Mouse (Mus musculus): ENCODE measurements around the gene Agtpbp1. TPM values are rescaled to one million over a fixed set of nuclear protein-coding genes. Genes with fewer than 3 reads are reported as not detected.

The Agtpbp1 gene
- polyA plus RNA-seq, 1 experiment from 2014 or later, result 72.5 TPM

- Histone ChIP-seq H3K27me3 (replicated peaks) (no peaks in the 10 kb centered on the region), H3K27ac (replicated peaks) (no peak overlapping the region), H3K9ac (replicated peaks) (no peak overlapping the region), H3K36me3 (no peaks in the 10 kb centered on the region), H3K4me1 (peaks cover 27% of the 10 kb centered on the region), H3K4me2 (no peak overlapping the region), H3K9me3 (replicated peaks) (no peaks in the 10 kb centered on the region), H3K4me3 (replicated peaks) (no peak overlapping the region)
- WGBS, result 80% methylated on average over 5 of the region's 5 CpGs
- no peak for ATAC-seq (ENCODE audit: low FRiP score)
Measured at GRCm38 (mm10) chr13:59552286-59552685, 32.7 kb downstream of the Agtpbp1 start.

GRCm38 (mm10) chr13:59549318-59549798, 35.7 kb downstream of the Agtpbp1 start:
- peaks cover 23% of the 10 kb centered on the region for H3K4me1 ChIP-seq
- H3K4me2 ChIP-seq, result no peak overlapping the region
- no peak overlapping the region for H3K9ac ChIP-seq (replicated peaks)
- no peak for ATAC-seq (ENCODE audit: low FRiP score)
- no peak overlapping the region for H3K4me3 ChIP-seq (replicated peaks)
- WGBS, result 38% methylated on average over 1 of the region's 1 CpGs
- H3K9me3 ChIP-seq (replicated peaks), result no peaks in the 10 kb centered on the region
- H3K36me3 ChIP-seq, result no peaks in the 10 kb centered on the region
- no peak overlapping the region for H3K27ac ChIP-seq (replicated peaks)
- no peaks in the 10 kb centered on the region for H3K27me3 ChIP-seq (replicated peaks)

- Histone ChIP-seq H3K9me3 (replicated peaks) (no peaks in the 10 kb centered on the region), H3K4me1 (peaks cover 23% of the 10 kb centered on the region), H3K4me3 (replicated peaks) (no peak overlapping the region), H3K4me2 (no peak overlapping the region), H3K27ac (replicated peaks) (no peak overlapping the region), H3K27me3 (replicated peaks) (no peaks in the 10 kb centered on the region), H3K36me3 (no peaks in the 10 kb centered on the region), H3K9ac (replicated peaks) (no peak overlapping the region)
- ATAC-seq (ENCODE audit: low FRiP score), result no peak
- WGBS, result 69% methylated on average over 4 of the region's 4 CpGs
Measured at GRCm38 (mm10) chr13:59547716-59548115, 37.3 kb downstream of the Agtpbp1 start.

- no peak for ATAC-seq (ENCODE audit: low FRiP score)
- no peaks in the 10 kb centered on the region for H3K9me3 ChIP-seq (replicated peaks)
- H3K36me3 ChIP-seq, result no peaks in the 10 kb centered on the region
- WGBS, result 48% methylated on average over 2 of the region's 2 CpGs
- H3K27me3 ChIP-seq (replicated peaks), result no peaks in the 10 kb centered on the region
- H3K4me2 ChIP-seq, result no peak overlapping the region
- no peak overlapping the region for H3K4me3 ChIP-seq (replicated peaks)
- H3K27ac ChIP-seq (replicated peaks), result no peak overlapping the region
- peaks cover 23% of the 10 kb centered on the region for H3K4me1 ChIP-seq
- no peak overlapping the region for H3K9ac ChIP-seq (replicated peaks)
Measured at GRCm38 (mm10) chr13:59547091-59547490, 37.9 kb downstream of the Agtpbp1 start.

- H3K9ac ChIP-seq (replicated peaks), result no peak overlapping the region
- 90% methylated on average over 10 of the region's 10 CpGs for WGBS
- ATAC-seq (ENCODE audit: low FRiP score), result no peak
- no peaks in the 10 kb centered on the region for H3K9me3 ChIP-seq (replicated peaks)
- H3K4me1 ChIP-seq, result peaks cover 16% of the 10 kb centered on the region
- no peaks in the 10 kb centered on the region for H3K36me3 ChIP-seq
- H3K4me3 ChIP-seq (replicated peaks), result no peak overlapping the region
- H3K27me3 ChIP-seq (replicated peaks), result no peaks in the 10 kb centered on the region
- H3K27ac ChIP-seq (replicated peaks), result no peak overlapping the region
- H3K4me2 ChIP-seq, result no peak overlapping the region
Measured at GRCm38 (mm10) chr13:59542411-59542810, 42.6 kb downstream of the Agtpbp1 start.

- H3K36me3 ChIP-seq, result 0 out of 2 replicates have a peak, but pooled peaks cover 4% of the 10 kb centered on the region
- no peak for ATAC-seq (ENCODE audit: low FRiP score)
- no peaks in the 10 kb centered on the region for H3K27me3 ChIP-seq (replicated peaks)
- no peaks in the 10 kb centered on the region for H3K9me3 ChIP-seq (replicated peaks)
- 91% methylated on average over 5 of the region's 5 CpGs for WGBS
- no peak overlapping the region for H3K27ac ChIP-seq (replicated peaks)
- no peak overlapping the region for H3K4me2 ChIP-seq
- H3K4me1 ChIP-seq, result no peaks in the 10 kb centered on the region
- H3K9ac ChIP-seq (replicated peaks), result no peak overlapping the region
- no peak overlapping the region for H3K4me3 ChIP-seq (replicated peaks)
Measured at GRCm38 (mm10) chr13:59540030-59540429, 45.0 kb downstream of the Agtpbp1 start.

GRCm38 (mm10) chr13:59538661-59539060, 46.4 kb downstream of the Agtpbp1 start:
- H3K36me3 ChIP-seq, result 0 out of 2 replicates have a peak, but pooled peaks cover 4% of the 10 kb centered on the region
- no peak overlapping the region for H3K4me3 ChIP-seq (replicated peaks)
- no peaks in the 10 kb centered on the region for H3K4me1 ChIP-seq
- no peak overlapping the region for H3K9ac ChIP-seq (replicated peaks)
- no peaks in the 10 kb centered on the region for H3K9me3 ChIP-seq (replicated peaks)
- no peak for ATAC-seq (ENCODE audit: low FRiP score)
- no peaks in the 10 kb centered on the region for H3K27me3 ChIP-seq (replicated peaks)
- 91% methylated on average over 5 of the region's 5 CpGs for WGBS
- H3K27ac ChIP-seq (replicated peaks), result no peak overlapping the region
- no peak overlapping the region for H3K4me2 ChIP-seq

GRCm38 (mm10) chr13:59536631-59537030, 48.4 kb downstream of the Agtpbp1 start:
- no peak overlapping the region for H3K4me3 ChIP-seq (replicated peaks)
- no peaks in the 10 kb centered on the region for H3K9me3 ChIP-seq (replicated peaks)
- no peaks in the 10 kb centered on the region for H3K27me3 ChIP-seq (replicated peaks)
- no peak overlapping the region for H3K27ac ChIP-seq (replicated peaks)
- no peak for ATAC-seq (ENCODE audit: low FRiP score)
- peaks cover 11% of the 10 kb centered on the region; the same call in 1 of the 2 replicates for H3K36me3 ChIP-seq
- H3K9ac ChIP-seq (replicated peaks), result no peak overlapping the region
- no peak overlapping the region for H3K4me2 ChIP-seq
- WGBS, result 88% methylated on average over 2 of the region's 2 CpGs
- no peaks in the 10 kb centered on the region for H3K4me1 ChIP-seq

GRCm38 (mm10) chr13:59535746-59536145, 49.3 kb downstream of the Agtpbp1 start:
- Histone ChIP-seq H3K27ac (replicated peaks) (no peak overlapping the region), H3K36me3 (peaks cover 17% of the 10 kb centered on the region), H3K4me2 (no peak overlapping the region), H3K9ac (replicated peaks) (no peak overlapping the region), H3K4me3 (replicated peaks) (no peak overlapping the region), H3K27me3 (replicated peaks) (no peaks in the 10 kb centered on the region), H3K4me1 (no peaks in the 10 kb centered on the region), H3K9me3 (replicated peaks) (no peaks in the 10 kb centered on the region)
- 93% methylated on average over 6 of the region's 6 CpGs for WGBS
- ATAC-seq (ENCODE audit: low FRiP score), result no peak

- H3K9me3 ChIP-seq (replicated peaks), result no peaks in the 10 kb centered on the region
- ATAC-seq (ENCODE audit: low FRiP score), result no peak
- no peak overlapping the region for H3K9ac ChIP-seq (replicated peaks)
- 75% methylated on average over 4 of the region's 4 CpGs for WGBS
- no peaks in the 10 kb centered on the region for H3K4me1 ChIP-seq
- H3K27ac ChIP-seq (replicated peaks), result no peak overlapping the region
- H3K27me3 ChIP-seq (replicated peaks), result no peaks in the 10 kb centered on the region
- no peak overlapping the region for H3K4me3 ChIP-seq (replicated peaks)
- H3K36me3 ChIP-seq, result peaks cover 17% of the 10 kb centered on the region
- no peak overlapping the region for H3K4me2 ChIP-seq
Measured at GRCm38 (mm10) chr13:59534301-59534700, 50.7 kb downstream of the Agtpbp1 start.

GRCm38 (mm10) chr13:59533331-59533730, 51.7 kb downstream of the Agtpbp1 start:
- Histone ChIP-seq H3K27me3 (replicated peaks) (no peaks in the 10 kb centered on the region), H3K9ac (replicated peaks) (no peak overlapping the region), H3K4me3 (replicated peaks) (no peak overlapping the region), H3K36me3 (peaks cover 19% of the 10 kb centered on the region), H3K4me2 (no peak overlapping the region), H3K27ac (replicated peaks) (no peak overlapping the region), H3K9me3 (replicated peaks) (no peaks in the 10 kb centered on the region), H3K4me1 (no peaks in the 10 kb centered on the region)
- WGBS, result 92% methylated on average over 6 of the region's 6 CpGs
- ATAC-seq (ENCODE audit: low FRiP score), result no peak

- peaks cover 36% of the 10 kb centered on the region for H3K36me3 ChIP-seq
- H3K4me3 ChIP-seq (replicated peaks), result no peak overlapping the region
- ATAC-seq (ENCODE audit: low FRiP score), result no peak
- no peaks in the 10 kb centered on the region for H3K4me1 ChIP-seq
- no peaks in the 10 kb centered on the region for H3K27me3 ChIP-seq (replicated peaks)
- no peaks in the 10 kb centered on the region for H3K9me3 ChIP-seq (replicated peaks)
- WGBS, result 69% methylated on average over 2 of the region's 2 CpGs
- no peak overlapping the region for H3K9ac ChIP-seq (replicated peaks)
- H3K4me2 ChIP-seq, result no peak overlapping the region
- H3K27ac ChIP-seq (replicated peaks), result no peak overlapping the region
Measured at GRCm38 (mm10) chr13:59531203-59531602, 53.8 kb downstream of the Agtpbp1 start.

- H3K9ac ChIP-seq (replicated peaks), result no peak overlapping the region
- H3K4me2 ChIP-seq, result no peak overlapping the region
- H3K9me3 ChIP-seq (replicated peaks), result no peaks in the 10 kb centered on the region
- H3K27me3 ChIP-seq (replicated peaks), result no peaks in the 10 kb centered on the region
- WGBS, result 93% methylated on average over 8 of the region's 8 CpGs
- H3K4me1 ChIP-seq, result no peaks in the 10 kb centered on the region
- no peak overlapping the region for H3K27ac ChIP-seq (replicated peaks)
- no peak overlapping the region for H3K4me3 ChIP-seq (replicated peaks)
- peaks cover 37% of the 10 kb centered on the region for H3K36me3 ChIP-seq
- ATAC-seq (ENCODE audit: low FRiP score), result no peak
Measured at GRCm38 (mm10) chr13:59530491-59530890, 54.5 kb downstream of the Agtpbp1 start.
